Mouse (Mus musculus): ENCODE data around the gene Kif3c.
"Not testable (repeated sequence)": the region's sequence is repeated elsewhere in the genome, so short reads cannot be mapped to it uniquely, and the experiment has no call there.

Gene Kif3c

DNA sequence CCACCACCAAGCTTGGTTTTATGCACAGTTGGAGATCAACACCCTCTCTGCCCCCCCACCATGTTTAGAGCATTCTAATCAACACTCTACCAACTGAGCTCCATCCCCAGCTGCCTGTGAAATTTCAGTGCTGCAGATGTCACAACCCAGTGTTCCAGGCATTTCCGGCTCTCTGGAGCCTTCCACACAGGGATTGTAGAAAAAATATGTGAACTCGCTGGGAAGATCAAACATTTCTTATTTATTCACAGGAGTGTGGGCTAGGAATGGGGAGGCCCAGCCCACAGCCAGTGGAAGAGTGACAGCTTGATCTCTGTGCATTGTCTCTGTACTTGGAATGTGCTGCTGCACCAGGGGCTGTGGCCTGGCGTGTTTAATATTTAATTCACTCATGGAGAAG lies 3.8 kb downstream of the Kif3c start:
- DNase-seq (ENCODE audit: low spot score in 2 of 2): no peak

DNA sequence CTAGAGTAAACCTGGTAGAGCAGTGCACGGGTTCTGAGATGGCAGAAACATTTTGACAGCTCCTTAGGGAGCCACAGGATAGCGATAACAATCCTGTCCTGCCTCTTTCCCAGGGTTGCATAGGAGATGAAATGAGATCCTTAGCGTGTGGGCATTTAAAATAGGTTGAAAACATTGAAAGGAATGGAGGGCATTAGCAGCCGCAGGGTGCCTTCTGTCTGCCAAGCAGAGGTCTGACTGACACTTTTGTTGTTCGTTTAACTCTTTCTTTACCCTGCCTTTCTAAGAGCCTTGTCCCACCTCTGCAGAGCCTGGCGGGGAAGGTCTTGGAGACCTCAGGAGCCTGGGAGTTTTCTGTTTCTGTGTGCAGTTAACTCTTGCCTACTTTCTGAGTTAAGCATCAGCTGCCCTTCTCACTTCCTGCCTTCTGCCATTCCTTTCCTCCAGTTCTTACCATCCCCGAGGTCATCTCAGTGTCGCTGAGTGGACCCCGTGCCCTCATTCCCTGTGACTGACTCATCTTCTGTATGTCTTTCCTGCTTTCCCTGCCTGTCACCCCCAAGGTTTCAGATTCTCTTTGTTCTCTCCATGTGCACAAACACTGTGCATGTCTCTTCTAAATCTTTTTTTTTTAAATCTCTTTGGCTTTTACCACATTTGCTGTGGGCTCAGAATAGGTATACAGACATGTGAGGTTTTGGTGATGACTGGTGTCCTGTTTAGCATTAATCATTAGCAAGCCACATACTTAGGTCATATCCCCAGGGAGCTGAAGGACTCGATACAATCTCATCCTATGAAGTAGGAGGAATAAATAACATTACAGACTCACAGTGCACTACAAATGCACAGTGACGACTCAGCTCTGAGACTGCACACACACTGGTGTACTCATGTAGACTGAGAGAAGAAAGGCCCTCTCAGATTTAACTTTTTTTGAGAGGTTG lies 6.3 kb downstream of the Kif3c start:
- no peak for DNase-seq (ENCODE audit: low spot score in 2 of 2)

DNA sequence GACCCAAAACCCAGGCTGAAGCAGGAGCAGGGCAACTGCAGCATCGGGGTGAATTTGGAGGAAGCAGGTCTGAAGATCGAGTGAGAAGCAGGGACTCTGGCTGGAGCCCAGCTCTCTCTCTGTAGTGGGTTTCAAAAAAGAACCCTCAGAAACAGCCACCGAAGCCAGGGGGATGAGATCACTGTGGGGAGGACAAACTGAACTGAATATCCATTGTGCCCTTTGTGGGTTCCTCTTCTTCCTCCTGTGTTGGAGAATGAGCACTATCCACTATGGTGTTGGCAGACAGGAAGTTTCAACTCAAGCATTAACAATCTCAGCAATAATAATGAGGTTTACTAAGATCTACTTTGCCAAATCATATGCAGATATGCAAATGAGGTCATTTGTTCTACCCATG lies 7.1 kb downstream of the Kif3c start:
- no peak for DNase-seq (ENCODE audit: low spot score in 2 of 2)

DNA sequence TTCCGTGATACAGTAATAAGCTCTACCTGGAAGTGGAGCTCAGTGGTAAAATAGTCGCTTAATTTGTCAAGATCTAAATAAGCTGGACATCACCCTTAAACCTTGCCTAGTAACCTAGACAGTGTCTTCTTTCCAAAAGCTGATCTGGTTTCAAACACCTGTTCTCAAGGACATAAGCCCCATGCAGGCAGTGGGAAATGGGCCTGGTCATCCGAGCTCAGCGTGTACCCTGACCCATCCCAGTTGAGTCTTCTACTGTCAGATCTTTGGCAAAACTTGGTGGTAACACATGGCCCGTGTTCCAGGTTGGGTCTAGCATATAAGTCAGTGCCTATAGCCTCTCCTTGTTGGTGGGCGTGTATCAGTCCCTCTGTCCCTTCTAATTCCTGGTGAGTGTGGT lies 8.6 kb downstream of the Kif3c start:
- DNase-seq (ENCODE audit: low spot score in 2 of 2): no peak

DNA sequence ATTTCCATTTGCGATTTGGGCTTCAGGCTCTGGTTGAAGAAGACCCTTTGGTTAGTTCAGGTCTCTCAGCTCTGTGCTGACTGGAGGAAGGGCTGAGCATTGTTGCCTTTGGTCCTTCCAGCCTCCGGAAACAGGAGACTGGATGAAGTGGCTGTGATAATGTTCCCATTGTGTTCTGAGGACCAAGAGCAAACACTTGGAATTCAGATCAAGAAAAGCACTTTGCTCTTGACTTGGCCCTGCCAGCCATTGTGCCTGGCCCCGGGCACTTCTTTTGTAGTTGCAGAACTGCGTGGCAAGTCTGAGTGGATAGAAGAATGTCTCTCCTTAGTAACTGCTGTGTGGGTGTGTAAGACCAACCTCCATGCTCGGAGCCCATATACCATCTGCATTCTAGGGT lies 9.6 kb downstream of the Kif3c start:
- DNase-seq (ENCODE audit: low spot score in 2 of 2): no peak

DNA sequence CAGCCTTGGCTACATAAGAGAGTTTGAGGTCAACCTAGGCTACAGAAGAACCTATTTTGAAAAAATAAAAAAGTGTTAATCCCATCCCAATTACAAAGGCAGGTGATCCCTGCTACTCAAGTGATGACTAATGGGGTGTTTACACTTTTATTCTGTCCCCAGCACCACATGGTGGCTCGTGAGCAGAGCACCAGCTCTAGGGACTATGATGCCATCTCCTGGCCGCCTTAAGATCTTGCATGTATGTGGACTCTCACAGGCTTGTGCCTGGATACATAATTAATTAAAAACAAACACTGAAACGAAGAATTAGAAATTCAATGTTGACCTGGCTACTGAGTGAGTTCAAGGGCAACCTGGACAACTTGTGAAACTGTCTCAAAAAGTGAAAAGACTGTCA lies 12.3 kb downstream of the Kif3c start:
- no peak for DNase-seq (ENCODE audit: low spot score in 2 of 2)

DNA sequence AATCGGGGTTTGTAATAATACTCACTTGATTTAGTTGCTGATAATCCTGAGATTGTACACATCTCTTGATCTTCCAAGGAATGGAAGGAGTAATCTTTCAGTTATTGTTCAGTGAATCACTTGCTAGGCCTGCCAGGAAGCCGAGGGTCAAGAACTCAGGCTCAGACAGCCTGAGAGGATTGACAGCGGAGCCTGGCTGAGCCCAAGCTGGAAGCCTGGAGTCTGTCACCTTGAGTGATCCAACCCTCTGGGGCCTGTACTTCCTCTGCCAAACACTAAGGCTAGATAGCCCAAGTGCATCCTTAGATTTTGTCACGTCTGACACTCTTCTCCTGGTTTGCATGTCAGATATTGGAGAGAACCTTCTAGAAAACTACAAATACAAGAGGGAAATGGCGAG lies 12.8 kb downstream of the Kif3c start:
- no peak for DNase-seq (ENCODE audit: low spot score in 2 of 2)

DNA sequence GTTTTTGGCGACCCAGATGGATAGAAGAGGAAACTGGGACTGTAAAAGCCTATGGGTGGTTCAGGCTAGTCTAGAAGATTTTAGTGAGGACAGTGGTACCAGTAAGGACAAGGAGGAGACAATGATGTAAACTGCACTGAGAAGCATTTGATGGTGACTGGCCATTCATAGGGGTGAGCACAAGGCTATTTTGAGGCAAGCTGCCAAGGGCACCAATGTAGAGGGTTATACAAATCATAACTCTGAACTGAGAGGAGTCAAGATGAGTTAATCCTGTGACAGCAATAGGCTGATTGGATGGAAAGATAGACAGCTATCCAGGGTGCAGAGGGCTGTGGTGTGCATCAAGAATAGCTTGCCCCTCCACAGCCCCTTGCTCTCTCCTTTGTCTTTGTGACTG lies 19.9 kb downstream of the Kif3c start:
- no peak for DNase-seq (ENCODE audit: low spot score in 2 of 2)

DNA sequence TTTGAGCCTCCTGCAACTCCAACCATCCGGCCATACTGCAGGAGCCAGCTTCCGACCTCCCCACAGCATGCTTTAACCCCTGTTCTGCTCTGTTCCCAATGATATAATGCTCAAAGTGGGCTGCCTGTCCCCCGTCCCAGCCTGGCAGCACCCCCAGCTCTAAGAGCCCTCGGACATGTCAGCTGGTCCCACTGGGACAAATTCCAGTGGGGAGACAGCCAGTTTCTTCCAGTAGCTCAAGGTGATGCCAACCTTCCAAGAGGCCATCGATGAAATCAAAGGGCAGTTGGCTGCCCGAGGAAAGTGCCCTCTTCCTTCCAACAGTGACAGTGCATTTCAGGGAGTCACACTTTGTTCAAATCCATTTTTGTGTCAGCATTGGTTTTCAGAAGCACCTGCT lies 20.3 kb downstream of the Kif3c start:
- DNase-seq (ENCODE audit: low spot score in 2 of 2): no peak

DNA sequence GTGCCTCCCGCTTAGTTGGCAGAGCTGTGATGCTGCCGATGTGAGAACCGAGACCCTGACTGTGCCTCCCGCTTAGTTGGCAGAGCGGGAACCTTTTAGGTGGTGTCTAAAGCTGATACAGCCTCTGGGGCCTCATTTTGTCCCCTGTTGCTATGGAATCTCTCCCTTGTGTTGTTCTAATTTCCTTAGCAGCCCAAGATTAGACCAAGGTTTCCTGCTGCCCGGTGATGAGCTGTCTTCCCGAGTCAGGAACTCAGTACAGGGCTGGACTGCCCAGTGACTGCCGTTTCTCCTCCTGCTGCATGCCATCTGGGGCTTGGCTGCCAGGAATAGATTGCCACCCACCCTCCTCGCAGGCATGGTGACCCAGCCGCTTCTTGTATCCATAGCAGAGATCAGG lies 21.0 kb downstream of the Kif3c start:
- DNase-seq (ENCODE audit: low spot score in 2 of 2): no peak

DNA sequence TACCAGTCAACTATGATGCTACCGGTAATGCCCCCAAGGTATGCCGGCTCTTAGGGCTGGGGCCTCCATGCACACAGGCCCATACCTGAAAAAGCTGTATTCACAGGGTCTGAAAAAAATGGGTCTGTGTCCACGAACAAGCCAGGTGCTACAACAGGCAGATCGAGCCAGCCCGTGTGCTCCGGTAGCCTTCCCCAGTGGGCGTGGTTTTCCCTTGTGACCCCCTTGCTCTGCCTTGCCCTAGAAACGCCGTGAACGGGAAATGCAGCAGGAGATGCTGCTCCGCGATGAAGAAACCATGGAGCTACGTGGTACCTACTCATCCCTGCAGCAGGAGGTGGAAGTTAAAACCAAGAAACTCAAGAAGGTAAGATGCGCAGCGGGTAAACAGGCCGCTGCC lies 23.0 kb downstream of the Kif3c start:
- DNase-seq (ENCODE audit: low spot score in 2 of 2): no peak

DNA sequence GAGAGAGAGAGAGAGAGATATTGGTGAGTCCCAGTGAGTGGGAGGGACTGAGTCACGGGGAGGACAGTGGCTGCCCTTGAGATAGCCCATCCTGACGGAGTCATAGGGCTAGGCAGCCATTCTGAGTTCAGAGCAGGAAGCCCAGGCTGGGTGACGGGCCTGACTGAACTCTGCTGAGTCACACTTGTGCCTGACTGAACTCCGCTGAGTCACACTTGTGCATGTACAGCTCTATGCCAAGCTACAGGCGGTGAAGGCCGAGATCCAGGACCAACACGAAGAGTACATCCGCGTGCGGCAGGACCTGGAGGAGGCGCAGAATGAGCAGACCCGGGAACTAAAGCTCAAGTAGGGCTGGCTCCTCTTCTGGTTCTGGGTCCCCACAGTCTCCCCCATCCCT lies 24.5 kb downstream of the Kif3c start:
- no peak for DNase-seq (ENCODE audit: low spot score in 2 of 2)

DNA sequence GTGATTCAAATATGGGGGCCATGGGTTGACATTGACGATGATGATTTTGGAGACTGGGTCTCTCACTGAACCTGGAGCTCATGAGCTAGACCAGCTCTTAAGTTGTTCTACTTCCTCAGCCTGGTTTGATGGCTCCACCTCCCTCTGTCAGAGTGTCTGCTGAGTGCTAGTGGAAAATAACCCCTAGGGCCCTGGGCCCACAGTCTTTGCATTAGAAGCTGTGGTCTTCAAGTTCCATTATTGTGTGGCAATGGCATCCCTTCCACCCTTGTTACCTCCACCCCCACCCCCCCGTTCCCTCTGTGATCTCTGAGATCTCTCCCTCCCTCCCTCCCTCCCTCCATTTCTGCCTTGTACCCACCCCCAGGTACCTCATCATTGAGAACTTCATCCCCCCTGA lies 25.1 kb downstream of the Kif3c start:
- DNase-seq (ENCODE audit: low spot score in 2 of 2): no peak

DNA sequence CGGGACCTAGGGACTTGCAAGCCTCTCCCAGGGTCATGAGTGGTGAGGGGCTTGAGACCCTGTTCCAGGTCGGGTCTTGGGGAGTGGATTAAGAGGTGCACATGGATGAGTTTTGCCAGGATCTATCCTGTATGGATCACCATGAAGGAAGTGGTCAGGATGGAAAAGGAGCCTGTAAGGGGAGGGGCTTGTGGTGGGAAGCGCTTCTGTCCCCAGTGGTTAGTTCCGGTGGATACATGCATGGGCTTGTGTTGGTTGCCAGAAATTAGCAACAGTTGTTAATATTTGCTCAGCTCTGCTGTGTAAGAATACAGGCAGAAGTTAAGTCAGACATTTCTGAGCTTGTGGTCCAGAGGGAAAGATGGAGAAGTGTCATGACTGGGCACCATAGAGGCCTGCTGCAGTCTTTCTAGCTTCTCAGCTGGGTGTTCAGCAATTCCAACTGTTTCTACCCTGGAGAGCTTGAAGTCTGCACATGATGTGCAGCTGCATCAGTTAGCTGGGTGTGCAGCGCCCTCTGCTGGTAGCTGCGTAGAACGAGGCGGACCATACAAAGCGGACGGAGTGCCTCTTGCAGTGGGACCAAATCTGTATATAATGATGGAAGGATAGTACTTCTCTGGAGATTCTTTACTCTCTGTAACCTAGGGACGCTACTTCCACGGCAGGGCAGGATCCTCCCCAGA lies 25.8 kb downstream of the Kif3c start:
- peak; percentile 63 to 77 for DNase-seq (ENCODE audit: low spot score in 2 of 2)

DNA sequence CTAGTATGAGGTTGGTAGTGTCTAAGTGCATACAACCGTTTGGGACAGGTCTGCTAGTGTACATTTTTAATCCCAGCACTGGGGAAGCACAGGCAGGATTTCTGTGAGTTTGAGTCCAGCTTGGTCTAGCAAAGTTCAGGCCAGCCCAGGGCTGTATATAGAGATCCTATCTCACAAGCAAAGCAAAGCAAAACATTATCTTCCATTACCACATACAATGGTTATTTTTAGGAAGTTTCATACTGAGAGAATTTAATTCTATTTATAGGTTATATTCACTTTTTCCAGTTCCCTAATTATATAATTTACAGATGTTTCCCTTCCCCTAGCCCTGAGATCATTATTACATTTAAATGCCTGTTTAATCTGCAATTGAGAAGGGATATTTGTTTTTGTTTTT lies 26.3 kb downstream of the Kif3c start:
- no peak for DNase-seq (ENCODE audit: low spot score in 2 of 2)

DNA sequence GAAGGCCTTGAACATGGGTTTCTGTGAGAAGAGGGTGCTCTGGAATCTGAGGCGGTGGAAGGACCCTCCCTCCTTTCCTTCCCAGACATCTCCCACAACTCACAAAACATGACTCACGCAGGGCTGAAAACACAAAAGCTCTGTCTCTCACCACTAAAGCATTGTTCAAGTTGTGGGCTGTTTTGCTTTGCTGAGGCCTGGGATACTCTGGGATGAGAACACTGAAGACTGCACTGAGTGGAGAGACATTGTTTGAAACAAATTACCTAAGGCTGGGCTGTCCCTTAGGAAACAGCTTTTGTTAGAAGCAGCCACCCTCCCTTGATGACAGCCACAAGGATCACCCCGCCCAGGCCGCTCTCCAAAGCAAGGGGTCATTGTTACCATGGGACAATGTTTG lies 28.2 kb downstream of the Kif3c start:
- DNase-seq (ENCODE audit: low spot score in 2 of 2): no peak

DNA sequence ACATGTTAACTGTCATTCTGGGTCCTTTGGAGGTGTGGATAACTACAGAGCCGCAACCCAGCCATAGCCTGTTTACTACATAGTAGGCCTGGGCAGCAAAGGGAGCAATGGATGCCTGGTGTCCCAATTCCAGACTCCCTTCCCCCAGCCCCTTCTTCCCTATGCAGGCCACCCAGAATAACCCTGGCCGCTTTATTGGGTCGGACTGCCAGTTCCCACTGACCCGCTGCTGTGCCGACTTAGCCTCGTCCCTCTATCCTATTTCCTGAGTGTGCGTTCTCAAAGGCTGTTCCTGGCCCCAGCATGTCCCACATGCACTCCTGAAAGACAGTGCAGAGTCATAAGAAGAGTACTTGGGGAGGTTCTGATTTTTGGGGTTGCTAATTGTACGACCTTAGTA lies 32.0 kb downstream of the Kif3c start:
- DNase-seq (ENCODE audit: low spot score in 2 of 2): no peak

DNA sequence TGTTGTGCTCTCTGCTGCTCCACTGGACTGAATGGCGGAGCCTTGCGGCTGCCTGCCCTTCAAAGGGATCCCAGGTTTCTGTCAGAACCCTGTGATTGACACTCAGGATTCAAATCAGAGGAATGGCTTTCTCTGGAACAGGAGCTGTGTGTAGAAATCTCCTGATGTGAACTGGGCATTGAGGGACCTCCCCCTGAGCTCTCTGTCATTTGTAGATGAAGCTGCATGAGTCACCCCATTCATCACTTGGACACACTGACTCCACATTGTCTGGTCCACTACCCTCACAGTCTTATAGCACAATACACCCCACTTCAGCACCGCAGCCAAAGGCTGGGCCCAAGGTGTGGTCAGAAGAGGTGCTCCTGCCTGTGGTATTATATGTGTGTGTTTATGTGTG lies 40.7 kb downstream of the Kif3c start:
- not testable (repeated sequence) for DNase-seq (ENCODE audit: low spot score in 2 of 2)

DNA sequence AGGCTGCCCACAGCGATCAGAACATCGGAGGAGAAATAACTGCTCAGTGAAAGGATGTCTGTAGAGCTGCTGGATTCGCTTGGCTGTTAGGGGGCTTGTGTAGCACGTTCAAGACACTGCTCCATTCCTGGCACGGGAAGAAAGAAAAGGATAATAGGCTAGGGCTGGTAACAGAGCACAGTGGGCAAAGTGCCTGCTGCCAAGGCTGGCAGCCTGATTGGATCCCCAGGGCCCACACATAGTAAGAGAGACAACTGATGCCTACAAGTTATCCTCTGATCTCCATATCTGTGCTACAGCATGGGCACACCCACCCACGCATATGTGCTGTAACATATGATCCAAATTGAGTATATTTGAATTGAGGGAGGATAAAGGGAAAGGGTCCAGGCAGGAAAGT lies 41.7 kb downstream of the Kif3c start:
- DNase-seq (ENCODE audit: low spot score in 2 of 2): no peak

DNA sequence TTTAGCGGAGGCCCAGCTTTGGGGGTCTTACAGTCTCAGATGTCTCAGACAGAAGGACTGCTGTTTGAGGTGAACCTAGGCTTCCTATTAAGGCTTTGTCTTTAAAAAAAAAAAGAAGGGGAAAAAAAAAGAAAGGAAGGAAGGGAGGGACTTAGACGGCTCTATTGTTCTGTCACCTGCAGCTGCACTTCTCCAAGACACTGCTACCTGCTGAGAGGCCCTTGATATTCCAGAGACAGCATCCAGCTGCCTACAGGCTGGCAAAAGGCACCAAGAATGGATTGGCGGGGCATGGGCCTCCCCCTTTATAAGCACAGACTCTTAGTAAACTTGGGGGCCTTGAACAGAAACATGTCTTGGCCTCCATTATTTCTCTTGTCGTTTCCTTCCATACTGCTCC lies 50.0 kb downstream of the Kif3c start:
- DNase-seq (ENCODE audit: low spot score in 2 of 2): no peak

DNA sequence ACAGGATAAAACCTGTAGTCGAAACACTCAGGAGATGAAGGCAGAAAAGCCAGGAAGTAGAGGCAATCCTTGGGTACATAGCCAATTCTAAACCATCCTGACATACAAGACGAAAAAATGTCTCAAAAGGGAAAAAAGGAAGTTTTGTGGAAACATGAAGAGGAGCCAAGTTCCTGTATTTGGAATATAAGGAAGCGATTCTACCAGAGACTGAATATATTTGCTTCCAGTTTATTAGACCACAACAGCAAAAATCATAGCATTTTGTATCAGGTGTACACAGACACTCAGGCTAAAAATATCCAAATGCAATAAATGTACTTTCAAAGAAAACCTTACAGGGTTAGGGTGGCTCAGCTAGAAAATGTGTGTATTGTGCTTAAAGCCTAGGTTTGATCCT lies 53.8 kb downstream of the Kif3c start:
- no peak for DNase-seq (ENCODE audit: low spot score in 2 of 2)

DNA sequence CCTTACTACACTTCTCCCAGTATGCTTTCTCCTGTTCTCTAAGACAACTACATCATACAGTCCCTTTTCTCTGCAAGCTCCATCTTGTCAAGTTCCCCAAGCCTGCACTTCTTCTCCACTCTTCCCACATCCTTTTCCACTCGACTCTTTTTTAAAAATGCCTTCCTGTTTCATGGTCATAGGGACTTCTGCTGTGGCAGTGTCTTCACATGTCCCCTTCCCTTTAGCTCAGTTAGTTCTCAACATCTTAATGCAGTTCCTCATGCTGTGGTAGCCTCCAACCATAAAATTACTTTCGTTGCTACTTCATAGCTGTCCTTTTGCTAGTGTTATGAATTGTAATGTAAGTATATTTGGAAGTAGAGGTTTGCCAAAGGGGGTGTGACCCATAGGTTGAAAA lies 55.6 kb downstream of the Kif3c start:
- DNase-seq (ENCODE audit: low spot score in 2 of 2): no peak

DNA sequence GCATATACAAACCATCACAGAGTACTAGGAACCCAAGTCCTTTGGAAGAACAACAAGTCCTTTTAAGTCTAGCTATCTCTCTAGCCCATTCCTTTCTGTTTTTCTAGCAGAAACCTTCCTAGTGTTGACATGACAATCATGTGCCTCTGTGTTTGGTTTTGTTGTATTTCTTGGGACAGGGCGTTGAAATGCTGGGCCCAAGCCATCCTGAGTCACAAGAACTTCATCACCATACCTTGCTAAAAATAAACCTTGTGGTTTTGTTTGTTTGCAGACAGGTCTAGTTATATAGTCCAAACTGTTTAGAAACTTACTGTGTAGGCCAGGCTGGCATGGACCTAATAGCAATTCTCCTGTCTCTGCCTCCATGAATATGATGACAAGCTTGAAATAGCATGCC lies 57.9 kb downstream of the Kif3c start:
- no peak for DNase-seq (ENCODE audit: low spot score in 2 of 2)
